Mouse (Mus musculus): ENCODE results near the gene Rasgrp2. TPM values are rescaled to one million over a fixed set of nuclear protein-coding genes. Genes with fewer than 3 reads are reported as not detected.

The Rasgrp2 gene
- polyA plus RNA-seq, 1 experiment from 2014 or later = 14.6 TPM

DNA sequence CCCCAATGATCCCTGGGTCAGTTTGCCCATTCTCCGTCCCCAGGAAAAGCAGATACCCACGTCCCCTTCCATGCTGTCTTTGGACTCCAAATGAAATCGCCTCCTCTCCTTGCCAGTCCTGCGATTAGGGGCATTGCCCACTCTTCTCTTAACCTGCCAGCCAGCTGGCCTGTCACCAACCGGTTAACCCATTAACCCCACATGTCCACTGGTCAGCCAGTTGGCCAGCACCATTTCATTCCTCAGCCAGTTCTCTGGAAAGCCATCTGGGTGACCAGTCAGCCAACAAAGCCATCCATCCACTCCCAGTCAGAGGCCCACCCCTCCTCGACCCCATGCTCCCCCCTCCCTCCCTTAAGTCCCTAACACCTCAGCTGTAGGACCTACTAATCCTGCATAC lies 63.7 kb downstream of the Rasgrp2 start:
- 38% methylated on average over 6 of the region's 6 CpGs for WGBS
- peaks cover 16% of the 10 kb centered on the region for H3K4me1 ChIP-seq
- H3K9me3 ChIP-seq (replicated peaks) = no peaks in the 10 kb centered on the region
- H3K27me3 ChIP-seq (ENCODE audit: low read depth, poor library complexity, severe bottlenecking) = peaks cover 24% of the 10 kb centered on the region
- no peak for DNase-seq (ENCODE audit: low spot score)
- H3K36me3 ChIP-seq = no peaks in the 10 kb centered on the region
- H3K27ac ChIP-seq = no peak overlapping the region
- H3K4me3 ChIP-seq = no peak overlapping the region

DNA sequence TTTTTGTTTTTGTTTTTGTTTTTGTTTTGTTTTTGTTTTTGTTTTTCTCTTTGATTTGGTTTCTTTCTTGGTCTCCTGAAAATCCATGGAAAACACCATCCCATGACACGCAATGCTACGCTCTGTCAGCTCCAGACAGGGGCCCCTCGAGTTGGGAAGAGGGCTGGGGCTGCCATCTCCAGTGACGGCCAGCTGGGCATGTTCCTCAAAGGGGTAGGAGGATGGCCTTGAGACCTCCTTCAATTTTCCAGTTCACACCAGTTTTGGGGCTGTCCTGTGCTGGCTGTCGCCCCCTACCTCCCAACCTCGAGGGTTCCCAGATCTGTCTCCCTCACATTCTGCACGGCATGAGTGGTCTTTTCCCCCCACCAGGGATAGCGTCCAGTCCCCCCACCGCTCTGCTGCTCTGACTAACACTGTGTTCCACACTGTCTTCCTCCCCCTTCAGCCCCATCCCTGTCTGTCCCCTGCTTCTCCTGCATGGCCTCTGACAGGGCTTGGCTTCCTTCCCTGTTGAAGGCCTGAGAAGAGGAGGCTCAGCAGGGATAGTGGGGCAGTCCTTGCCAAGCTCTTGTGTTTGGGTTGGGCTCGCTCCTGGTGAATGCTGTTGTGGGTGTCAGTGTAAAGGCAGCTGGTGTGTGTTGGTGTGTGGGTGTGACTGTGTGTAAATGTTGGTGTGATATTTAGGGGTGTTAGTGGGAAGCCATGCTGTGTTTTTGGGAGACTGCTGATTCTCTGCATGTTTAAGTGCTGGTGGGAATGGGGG lies 65.3 kb downstream of the Rasgrp2 start:
- peaks cover 27% of the 10 kb centered on the region for H3K4me1 ChIP-seq
- H3K27ac ChIP-seq = no peak overlapping the region
- no peaks in the 10 kb centered on the region for H3K36me3 ChIP-seq
- no peaks in the 10 kb centered on the region for H3K9me3 ChIP-seq (replicated peaks)
- no peak for DNase-seq (ENCODE audit: low spot score)
- 52% methylated on average over 10 of the region's 10 CpGs for WGBS
- H3K4me3 ChIP-seq = no peak overlapping the region
- peaks cover 24% of the 10 kb centered on the region for H3K27me3 ChIP-seq (ENCODE audit: low read depth, poor library complexity, severe bottlenecking)

Other genes with a start within 250 kb of the Rasgrp2 start
- gene Majin, start 215.0 kb upstream of the Rasgrp2 start, polyA plus RNA-seq (2016; fragmentation: Nextera tagmentation; extraction: Ambion mirVana) = not detected in 2 replicates
- gene Gpha2, start 173.0 kb upstream of the Rasgrp2 start, polyA plus RNA-seq (2016; fragmentation: Nextera tagmentation; extraction: Ambion mirVana) = 0.97 and 2.1 TPM in 2 replicates
- gene Ppp2r5b, start 163.5 kb upstream of the Rasgrp2 start, polyA plus RNA-seq (2016; fragmentation: Nextera tagmentation; extraction: Ambion mirVana) = 16.6 and 17.2 TPM in 2 replicates
- 11.4 and 13.0 TPM in 2 replicates for gene Atg2a, start 157.7 kb upstream of the Rasgrp2 start, polyA plus RNA-seq (2016; fragmentation: Nextera tagmentation; extraction: Ambion mirVana)
- gene Ehd1, start 122.6 kb upstream of the Rasgrp2 start, polyA plus RNA-seq (2016; fragmentation: Nextera tagmentation; extraction: Ambion mirVana) = 72.5 and 74.9 TPM in 2 replicates
- gene Cdc42bpg, start 92.9 kb upstream of the Rasgrp2 start, polyA plus RNA-seq (2016; fragmentation: Nextera tagmentation; extraction: Ambion mirVana) = 0.15 and 0.38 TPM in 2 replicates
- 118 and 120 TPM in 2 replicates for gene Men1, start 64.4 kb upstream of the Rasgrp2 start, polyA plus RNA-seq (2016; fragmentation: Nextera tagmentation; extraction: Ambion mirVana)
- gene Map4k2, start 58.2 kb upstream of the Rasgrp2 start, polyA plus RNA-seq (2016; fragmentation: Nextera tagmentation; extraction: Ambion mirVana) = 10.4 and 15.2 TPM in 2 replicates
- gene Sf1, start 35.6 kb upstream of the Rasgrp2 start, polyA plus RNA-seq (2016; fragmentation: Nextera tagmentation; extraction: Ambion mirVana) = 193 and 206 TPM in 2 replicates
- gene Pygm, start 14.9 kb upstream of the Rasgrp2 start, polyA plus RNA-seq (2016; fragmentation: Nextera tagmentation; extraction: Ambion mirVana) = 2.5 and 3.0 TPM in 2 replicates
- 0.78 and 1.5 TPM in 2 replicates for gene Nrxn2, start 19.4 kb downstream of the Rasgrp2 start, polyA plus RNA-seq (2016; fragmentation: Nextera tagmentation; extraction: Ambion mirVana)
- not detected in 2 replicates for gene Slc22a12, start 143.7 kb downstream of the Rasgrp2 start, polyA plus RNA-seq (2016; fragmentation: Nextera tagmentation; extraction: Ambion mirVana)

All from limb, embryonic 10.5 days (tissue).